Mouse (Mus musculus) spleen, postnatal 4 days (tissue): ENCODE results near the gene Galnt9.

Experiments used
- DNase-seq, 2 experiments: peaks; one replicate each; pipeline ENCODE4 v3.0.0; 2022; ENCODE audit warnings: low spot score in 2 of 2

Gene Galnt9

DNA sequence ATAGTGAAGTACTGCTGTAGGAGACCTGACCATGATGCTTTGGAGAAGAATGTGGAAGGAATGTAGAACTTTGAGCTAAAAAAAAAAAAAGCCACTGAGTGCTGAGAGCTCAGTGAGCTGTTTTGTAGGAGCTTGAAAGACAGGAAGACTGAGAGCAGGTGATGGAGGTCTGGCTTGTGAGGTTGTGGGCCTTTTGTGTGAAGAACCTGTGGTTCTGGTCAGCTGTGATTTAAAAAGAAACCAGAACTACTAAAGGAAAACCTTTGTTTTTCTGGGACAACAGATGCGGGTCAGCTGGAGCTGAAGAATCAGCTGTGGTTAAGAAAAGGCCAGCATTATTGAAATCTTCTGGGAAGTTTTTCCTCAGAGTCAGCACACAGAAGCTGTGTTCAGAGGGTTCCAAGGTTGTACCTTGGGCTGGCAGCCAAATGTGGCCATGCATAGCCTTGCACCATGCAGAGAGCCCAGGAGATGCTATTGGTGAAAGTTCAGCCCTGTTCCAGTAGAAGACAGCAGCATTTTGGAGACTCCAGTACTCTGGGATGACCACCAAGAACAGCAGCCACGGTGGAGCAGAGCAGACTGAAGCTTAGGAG, 85.5 kb downstream of the Galnt9 start:
- DNase-seq = no peak

DNA sequence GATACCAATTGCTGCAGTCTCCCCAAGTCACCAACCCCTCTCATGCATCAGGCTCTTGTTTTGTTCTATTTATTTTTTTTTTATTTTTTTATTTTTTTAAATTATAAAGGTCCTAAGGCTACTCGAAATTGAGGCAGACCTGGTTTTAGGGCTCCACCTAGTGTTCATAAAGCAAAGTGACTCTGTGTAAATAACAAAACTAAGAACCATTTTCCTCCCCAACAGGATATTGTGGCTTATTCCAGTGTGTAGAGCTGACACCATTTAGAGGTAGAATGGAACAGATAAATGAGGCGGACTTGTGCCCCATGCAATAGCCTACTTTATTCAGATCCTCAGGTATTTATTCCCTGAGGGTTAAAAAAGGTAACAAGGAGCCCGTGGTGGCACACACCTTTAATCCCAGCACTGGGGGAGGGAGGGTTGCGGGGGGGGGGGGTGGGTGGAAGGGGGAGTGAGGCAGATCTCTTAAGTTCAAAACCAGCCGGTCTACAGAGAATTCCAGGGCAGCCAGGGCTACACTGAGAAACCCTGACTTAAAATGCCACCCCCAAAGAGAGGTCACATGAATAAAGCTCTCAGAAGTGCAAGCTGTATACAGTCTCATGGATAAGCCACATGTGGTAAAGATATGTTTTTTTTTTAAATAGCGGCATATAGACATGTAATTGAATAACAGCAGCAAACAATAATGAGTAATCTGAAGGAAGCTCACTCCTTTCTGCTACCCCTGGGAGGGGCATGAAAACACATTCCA, 92.0 kb downstream of the Galnt9 start:
- no peak for DNase-seq

DNA sequence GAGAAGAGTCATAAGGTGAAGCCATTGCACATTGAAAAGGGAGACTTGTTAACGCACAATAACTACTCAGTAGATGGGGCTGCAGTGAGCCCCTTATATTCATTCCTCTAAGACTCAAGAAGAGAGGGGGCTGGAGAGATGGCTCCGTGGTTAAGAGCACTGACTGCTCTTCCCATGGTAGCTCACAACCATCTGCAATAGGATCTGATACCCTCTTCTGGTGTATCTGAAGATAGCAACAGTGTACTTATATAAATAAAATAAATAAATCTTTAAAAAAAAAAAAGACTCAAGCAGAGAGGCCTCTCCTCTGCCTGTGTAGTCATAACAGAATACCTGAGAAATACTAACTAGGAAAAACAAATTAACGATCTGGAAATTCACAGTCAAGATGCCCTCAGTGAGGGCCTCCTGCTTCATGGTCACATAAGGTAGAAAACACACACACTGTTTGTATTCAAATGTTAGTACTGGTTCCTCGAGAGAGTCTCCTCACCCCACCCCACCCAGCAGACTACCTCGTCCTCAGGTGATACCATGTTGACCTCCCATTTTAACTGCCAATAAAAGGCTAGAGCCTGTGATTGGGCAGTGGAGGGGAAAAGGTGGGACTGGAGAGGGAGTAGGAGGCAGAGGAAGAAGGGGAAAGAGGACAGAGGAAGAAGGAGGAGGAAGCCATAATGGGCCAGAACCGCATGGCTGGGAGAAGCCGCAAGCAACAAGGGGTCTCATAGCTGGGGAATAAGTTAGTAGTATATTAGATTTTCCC, 94.3 kb downstream of the Galnt9 start:
- DNase-seq = no peak

DNA sequence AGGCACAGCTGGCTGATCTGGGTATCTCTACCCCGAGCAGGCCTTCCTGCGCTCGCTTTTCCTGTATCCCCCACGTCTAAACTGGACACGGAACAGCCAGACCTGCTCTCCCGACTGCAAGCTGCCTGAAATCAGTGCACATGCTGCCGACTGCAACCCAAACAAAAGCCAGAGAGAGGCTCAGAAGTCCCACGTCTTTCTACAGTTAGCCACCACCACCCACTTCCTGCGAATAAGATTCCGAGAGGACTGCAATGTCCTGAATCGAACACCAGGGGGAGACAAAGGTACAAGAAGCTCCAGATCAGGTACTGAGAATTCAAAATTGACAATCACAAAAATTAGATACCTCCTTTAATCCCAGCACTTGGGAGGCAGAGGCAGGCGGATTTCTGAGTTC, 95.3 kb downstream of the Galnt9 start:
- peak; percentile 69 to 84 for DNase-seq

DNA sequence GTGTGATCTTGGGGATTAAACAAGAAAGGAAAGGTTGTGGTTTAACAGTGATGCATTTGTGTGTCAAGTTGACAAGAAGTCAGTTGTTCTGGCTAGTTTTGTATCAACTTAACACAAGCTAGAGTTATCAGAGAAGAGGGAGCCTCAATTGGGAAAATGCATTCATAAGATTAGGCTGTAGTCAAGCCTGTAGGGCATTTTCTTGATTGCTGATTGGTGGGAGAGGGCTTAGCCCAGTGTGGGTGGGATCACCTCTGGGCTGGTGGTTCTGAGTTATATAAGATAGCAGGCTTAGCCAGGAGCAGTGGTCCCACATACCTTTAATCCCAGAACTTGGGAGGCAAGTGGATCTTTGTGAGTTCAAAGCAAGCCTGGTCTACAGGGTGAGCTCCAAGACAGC, 102.2 kb downstream of the Galnt9 start:
- no peak for DNase-seq

DNA sequence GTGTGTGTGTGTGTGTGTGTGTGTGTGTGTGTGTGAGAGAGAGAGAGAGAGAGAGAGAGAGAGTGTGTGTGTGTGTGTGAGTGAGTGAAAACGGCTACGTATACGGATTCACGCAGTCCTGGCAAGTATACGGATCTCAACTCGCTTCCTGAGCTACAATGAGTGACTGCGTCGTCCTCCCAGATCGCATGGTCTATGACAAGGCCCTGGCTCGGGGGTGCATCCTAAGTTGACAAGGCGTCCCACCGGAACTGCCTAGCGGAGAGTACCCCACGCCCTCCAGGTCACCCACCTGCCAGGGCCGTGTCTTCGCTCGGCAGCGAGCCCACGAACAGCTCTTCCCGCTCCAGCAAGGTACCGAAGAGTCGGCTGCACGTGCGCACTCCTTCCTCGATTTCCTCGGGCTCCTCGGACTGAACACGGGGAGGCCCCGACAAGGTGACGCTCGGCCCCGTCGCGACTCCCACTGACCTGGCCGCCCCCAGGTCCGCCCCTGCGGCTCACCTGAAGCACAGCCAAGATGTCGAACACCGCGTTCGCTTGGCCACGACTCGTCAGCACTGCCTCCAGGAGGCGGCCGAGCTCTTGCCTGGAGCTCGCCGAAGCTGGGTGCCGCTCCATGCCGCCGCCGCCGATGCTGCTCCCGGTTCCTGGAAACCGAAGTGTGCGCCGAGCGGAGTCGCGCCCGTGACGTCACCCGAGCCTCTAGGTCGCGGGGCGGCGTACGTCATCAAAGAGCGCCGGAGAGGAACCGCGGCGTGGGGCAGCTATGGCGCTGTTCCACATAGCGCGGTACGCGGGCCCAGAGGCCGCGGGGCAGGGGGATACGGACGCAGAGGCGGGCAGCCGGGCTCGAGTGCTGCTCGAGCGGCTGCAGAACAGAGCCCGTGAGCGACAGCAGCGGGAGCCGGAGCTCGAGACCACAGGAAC, 108.8 kb downstream of the Galnt9 start, which contains the start of the genes Noc4l and Ddx51:
Noc4l (minus strand) TSS at position 699 of the 930 bp plus-strand sequence.
Ddx51 (plus strand) TSS at position 733 of the 930 bp plus-strand sequence.
- peak; percentile 94 to 99 for DNase-seq

DNA sequence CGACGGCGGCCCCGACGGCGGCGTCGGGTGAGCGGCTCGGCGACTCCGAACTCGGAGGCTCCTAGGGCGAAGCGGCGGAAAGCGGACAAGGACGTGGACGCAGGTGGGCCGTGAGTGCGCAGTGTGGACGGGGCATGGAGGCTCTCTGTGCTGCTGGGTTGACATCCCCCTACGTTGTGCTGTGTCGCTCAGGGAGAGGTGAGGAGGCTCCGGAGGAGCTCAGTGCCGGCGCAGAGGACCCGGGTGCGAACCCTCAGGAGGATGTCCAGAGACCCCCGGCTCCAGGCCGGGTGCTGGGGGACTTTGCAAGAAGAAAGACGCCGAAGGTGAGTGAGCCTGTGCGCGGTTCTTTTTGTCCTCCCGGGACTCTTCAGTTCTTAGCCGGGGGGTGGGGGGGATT, 109.5 kb downstream of the Galnt9 start:
- DNase-seq = no peak

DNA sequence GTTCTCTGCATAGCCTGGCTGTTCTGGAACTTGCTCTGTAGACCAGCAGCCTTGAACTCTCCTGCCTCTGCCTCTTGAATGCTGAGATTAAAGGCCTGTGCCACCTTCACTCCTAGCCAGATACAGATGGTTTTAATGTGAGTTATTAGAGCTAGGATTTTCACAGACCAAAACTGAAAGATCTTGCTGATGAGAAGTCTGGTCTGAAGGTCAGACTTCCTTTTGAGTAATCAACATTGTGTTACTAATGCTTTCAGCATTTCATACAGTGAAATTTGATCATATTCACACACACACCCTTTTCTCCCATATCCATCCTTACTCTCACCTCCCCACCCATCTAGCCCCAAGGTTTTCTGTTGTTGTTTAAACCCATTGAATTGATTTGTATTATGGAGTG, 115.5 kb downstream of the Galnt9 start:
- no peak for DNase-seq

DNA sequence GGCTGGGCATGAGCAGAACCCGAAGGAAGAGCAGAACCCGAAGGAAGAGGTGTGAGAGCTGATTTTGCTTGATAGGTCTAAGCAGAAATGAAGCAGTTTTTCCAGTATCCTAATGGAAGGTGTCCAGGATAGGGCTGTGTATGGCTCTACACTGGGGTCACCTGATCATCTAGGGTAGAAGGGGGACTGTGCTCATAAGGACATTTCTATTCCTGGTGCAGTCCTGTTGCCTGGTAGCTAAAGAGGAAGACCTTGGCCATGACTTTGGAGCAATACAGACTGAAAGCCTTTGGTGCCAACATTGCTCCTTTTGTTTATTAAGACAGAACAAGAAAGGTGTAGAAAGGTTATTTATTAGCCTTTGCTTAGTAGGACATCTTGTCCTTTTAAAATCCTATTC, 119.9 kb downstream of the Galnt9 start:
- DNase-seq = no peak

DNA sequence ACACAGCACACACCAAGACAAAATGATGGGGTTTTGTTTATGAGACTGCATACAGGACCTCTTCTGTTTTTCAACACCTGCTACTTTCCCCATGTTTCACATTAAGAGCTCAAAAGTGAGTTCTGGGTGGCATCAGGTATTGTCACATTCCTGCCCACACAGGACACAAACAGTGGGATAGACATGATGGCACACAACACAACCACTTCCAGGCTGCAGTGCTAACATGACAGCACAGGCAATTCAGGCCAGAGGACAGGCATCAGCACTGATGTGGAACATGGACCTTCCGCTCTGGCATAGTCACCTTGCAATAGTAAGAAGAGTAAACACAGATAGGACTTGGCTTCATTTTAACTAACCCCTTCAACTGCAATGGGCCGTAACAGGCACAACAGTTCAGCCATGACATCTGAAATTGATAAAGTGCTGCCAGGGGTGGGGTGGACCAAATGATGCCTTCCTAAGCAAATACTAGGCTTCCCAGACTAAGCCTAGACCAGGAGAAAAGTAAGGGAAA, 120.7 kb downstream of the Galnt9 start:
- no peak for DNase-seq

DNA sequence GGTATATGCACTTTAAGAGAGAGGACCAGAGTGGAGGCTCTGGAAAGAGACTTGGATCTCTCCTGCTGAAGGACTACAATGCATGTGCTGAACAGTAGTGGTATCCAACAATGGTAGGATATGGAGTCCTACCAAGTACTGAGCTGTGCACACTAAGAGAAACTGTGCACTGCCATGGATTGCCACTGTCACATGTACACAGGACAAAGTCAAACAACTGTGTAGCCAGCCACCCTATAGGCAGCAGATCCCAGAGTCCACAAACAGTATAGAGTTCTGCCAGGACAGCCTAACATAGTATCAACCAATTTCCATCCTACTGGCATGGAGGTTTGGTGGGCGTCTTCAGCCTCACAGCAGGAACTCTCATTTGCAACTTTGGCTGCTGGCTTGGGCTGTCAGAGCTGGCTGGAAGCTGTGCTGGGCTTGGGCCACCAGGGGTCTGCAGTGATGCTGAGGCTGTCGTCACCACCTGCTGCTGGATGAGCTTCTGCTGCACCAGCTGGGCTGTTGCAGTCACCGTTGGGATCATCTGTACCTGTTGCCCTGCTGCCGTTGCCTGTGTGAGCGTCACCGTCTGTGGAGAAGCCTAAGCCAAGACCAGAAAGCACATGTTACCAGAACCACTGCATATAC, 121.4 kb downstream of the Galnt9 start:
- DNase-seq = no peak
